Mouse (Mus musculus) MEL (cell line): ENCODE data around the gene Elfn1. TPM values are rescaled to one million over a fixed set of nuclear protein-coding genes. Genes with fewer than 3 reads are reported as not detected.

Source experiments
- DNase-seq: peaks from one replicate; pipeline ENCODE4 v3.0.0; 2011; ENCODE audit warnings: low read depth, low spot score
- H3K27ac ChIP-seq: 2 replicates; pipeline ENCODE4 v1.5.1; 2012; ENCODE audit warnings: low read depth, mild to moderate bottlenecking, control low read depth, low read length, moderate library complexity; ENCODE audit not compliant: control insufficient read depth
- H3K27me3 ChIP-seq, 2 experiments: fragments of 150-350 bp in 1 of 2; sonication (generic) in 1 of 2; 2 replicates each; pipeline ENCODE4 v1.6.1; 2012; ENCODE audit warnings: low read length in 2 of 2, mild to moderate bottlenecking in 2 of 2, improper control_type of control experiment in 1 of 2, moderate library complexity in 1 of 2; ENCODE audit not compliant: insufficient read depth in 2 of 2, control insufficient read depth in 1 of 2
- H3K36me3 ChIP-seq, 2 experiments: 2 replicates each; pipeline ENCODE4 v1.6.1; 2012 to 2014; ENCODE audit warnings: low read length in 2 of 2, improper control_type of control experiment in 1 of 2, inconsistent platforms in 1 of 2, mild to moderate bottlenecking in 1 of 2; ENCODE audit not compliant: insufficient read depth in 2 of 2, control insufficient read depth in 1 of 2
- H3K4me1 ChIP-seq, 2 experiments: fragments of 150-350 bp in 1 of 2; sonication (generic) in 1 of 2; 2 replicates each; pipeline ENCODE4 v1.6.1; 2012; ENCODE audit warnings: low read length in 2 of 2, improper control_type of control experiment in 1 of 2, mild to moderate bottlenecking in 1 of 2; ENCODE audit not compliant: insufficient read depth in 2 of 2, control insufficient read depth in 1 of 2
- H3K4me3 ChIP-seq, 2 experiments: fragments of 150-350 bp in 1 of 2; sonication (generic) in 1 of 2; 2 replicates each; pipeline ENCODE4 v1.5.1; 2012; ENCODE audit warnings: low read depth in 2 of 2, low read length in 2 of 2, mild to moderate bottlenecking in 2 of 2, moderate library complexity in 2 of 2, control low read depth in 1 of 2, improper control_type of control experiment in 1 of 2; ENCODE audit not compliant: control insufficient read depth in 1 of 2, insufficient read depth in 1 of 2
- H3K79me2 ChIP-seq: 2 replicates; pipeline ENCODE4 v1.6.1; 2012; ENCODE audit warnings: mild to moderate bottlenecking, low read length, moderate library complexity; ENCODE audit not compliant: control insufficient read depth, poor library complexity, insufficient read depth
- H3K9ac ChIP-seq: 2 replicates; pipeline ENCODE4 v1.6.1; 2012; ENCODE audit warnings: low read depth, mild to moderate bottlenecking, control low read depth, low read length, moderate library complexity; ENCODE audit not compliant: control insufficient read depth, poor library complexity, severe bottlenecking
- H3K9me3 ChIP-seq: fragments of 150-350 bp; sonication (generic); replicated peaks from 2 replicates; pipeline ENCODE4 v1.6.1; 2012; ENCODE audit warnings: mild to moderate bottlenecking, low read length, improper control_type of control experiment, moderate library complexity; ENCODE audit not compliant: insufficient read depth
- BHLHE40 ChIP-seq: IDR thresholded peaks from 2 replicates; pipeline ENCODE4 v1.6.1; 2012; ENCODE audit warnings: low read depth, mild to moderate bottlenecking, inconsistent platforms, low read length, improper control_type of control experiment, borderline replicate concordance
- CHD1 ChIP-seq: IDR thresholded peaks from 2 replicates; pipeline ENCODE4 v1.6.1; 2012; ENCODE audit warnings: low read depth, mild to moderate bottlenecking, inconsistent platforms, low read length, improper control_type of control experiment
- CTCF ChIP-seq, 3 experiments: IDR thresholded peaks in 2 of 3; conservative IDR thresholded peaks in 1 of 3; 2 replicates each; pipeline ENCODE4 v1.5.1; 2011 to 2012; ENCODE audit warnings: low read length in 3 of 3, low read depth in 2 of 3, mild to moderate bottlenecking in 2 of 3, improper control_type of control experiment in 1 of 3, inconsistent platforms in 1 of 3, mixed read lengths in 1 of 3, moderate library complexity in 1 of 3; ENCODE audit not compliant: control insufficient read depth in 1 of 3, insufficient read depth in 1 of 3, poor library complexity in 1 of 3, severe bottlenecking in 1 of 3
- EP300 ChIP-seq, 2 experiments: IDR thresholded peaks; 2 replicates each; pipeline ENCODE4 v1.6.1; 2011; ENCODE audit warnings: improper control_type of control experiment in 2 of 2, low read length in 2 of 2, low read depth in 1 of 2, mild to moderate bottlenecking in 1 of 2
- ETS1 ChIP-seq: IDR thresholded peaks from 2 replicates; pipeline ENCODE4 v1.6.1; 2012; ENCODE audit warnings: low read depth, mild to moderate bottlenecking, inconsistent platforms, low read length, improper control_type of control experiment, moderate library complexity
- GABPA ChIP-seq: IDR thresholded peaks from 2 replicates; pipeline ENCODE4 v1.6.1; 2012; ENCODE audit warnings: low read depth, mild to moderate bottlenecking, inconsistent platforms, low read length, improper control_type of control experiment, moderate library complexity
- HCFC1 ChIP-seq: IDR thresholded peaks from 2 replicates; pipeline ENCODE4 v1.6.1; 2012; ENCODE audit warnings: low read depth, mild to moderate bottlenecking, inconsistent platforms, low read length, improper control_type of control experiment, moderate library complexity
- JUND ChIP-seq: IDR thresholded peaks from 2 replicates; pipeline ENCODE4 v1.6.1; 2011; ENCODE audit warnings: low read depth, mild to moderate bottlenecking, improper control_type of control experiment, low read length
- KAT2A ChIP-seq: conservative IDR thresholded peaks from 2 replicates; pipeline ENCODE4 v1.6.1; 2012; ENCODE audit warnings: low read depth, low read length, improper control_type of control experiment, inconsistent platforms
- MAFK ChIP-seq: IDR thresholded peaks from 2 replicates; pipeline ENCODE4 v1.6.1; 2011; ENCODE audit warnings: low read depth, mild to moderate bottlenecking, low read length, improper control_type of control experiment, borderline replicate concordance
- MAX ChIP-seq: IDR thresholded peaks from 2 replicates; pipeline ENCODE4 v1.6.1; 2011; ENCODE audit warnings: low read length, improper control_type of control experiment
- MEF2A ChIP-seq: IDR thresholded peaks from 2 replicates; pipeline ENCODE4 v1.6.1; 2014; ENCODE audit warnings: low read depth, mild to moderate bottlenecking, inconsistent platforms, low read length, improper control_type of control experiment; ENCODE audit not compliant: poor library complexity, insufficient replicate concordance, severe bottlenecking; ENCODE audit errors: extremely low read depth
- MXI1 ChIP-seq: IDR thresholded peaks from 2 replicates; pipeline ENCODE4 v1.6.1; 2011; ENCODE audit warnings: mild to moderate bottlenecking, low read depth, low read length, improper control_type of control experiment
- POLR2AphosphoS2 ChIP-seq: IDR thresholded peaks from 2 replicates; pipeline ENCODE4 v1.6.1; 2011; ENCODE audit warnings: low read length, improper control_type of control experiment
- RCOR1 ChIP-seq: IDR thresholded peaks from 2 replicates; pipeline ENCODE4 v1.6.1; 2012; ENCODE audit warnings: low read depth, mild to moderate bottlenecking, inconsistent platforms, low read length, improper control_type of control experiment
- SIN3A ChIP-seq: IDR thresholded peaks from 2 replicates; pipeline ENCODE4 v1.6.1; 2012; ENCODE audit warnings: low read length, improper control_type of control experiment, inconsistent platforms
- SMC3 ChIP-seq: IDR thresholded peaks from 2 replicates; pipeline ENCODE4 v1.6.1; 2011; ENCODE audit warnings: low read depth, low read length, improper control_type of control experiment
- UBTF ChIP-seq: IDR thresholded peaks from 2 replicates; pipeline ENCODE4 v1.6.1; 2012; ENCODE audit warnings: low read depth, mild to moderate bottlenecking, inconsistent platforms, low read length, improper control_type of control experiment, moderate library complexity, borderline replicate concordance; ENCODE audit not compliant: insufficient read depth
- ZC3H11A ChIP-seq: IDR thresholded peaks from 2 replicates; pipeline ENCODE4 v1.6.1; 2012; ENCODE audit warnings: low read depth, mild to moderate bottlenecking, inconsistent platforms, low read length, improper control_type of control experiment
- ZKSCAN1 ChIP-seq: IDR thresholded peaks from 2 replicates; pipeline ENCODE4 v1.6.1; 2012; ENCODE audit warnings: low read depth, mild to moderate bottlenecking, inconsistent platforms, low read length, improper control_type of control experiment, moderate library complexity
- polyA plus RNA-seq, 2 experiments: library from polyadenylated mRNA; stranded (reverse) in 1 of 2; unstranded in 1 of 2; fragments of >175 nt in 1 of 2; fragments of >200 nt in 1 of 2; gene quantifications; 2 replicates each; pipeline versions ENCODE4 v1.2.1 to v1.2.4; 2012; ENCODE audit warnings: low replicate concordance in 2 of 2, low read depth in 1 of 2; ENCODE audit not compliant: insufficient read length in 2 of 2, insufficient read depth in 1 of 2, missing spikeins in 1 of 2
- total RNA-seq: library from RNA; depleted of rRNA; stranded (reverse); fragments of 300-350 nt; gene quantifications from 2 replicates; pipeline ENCODE4 v1.2.3, GENCODE M21; 2012

Elfn1 gene
- total and polyA plus RNA-seq, 3 experiments = 0.08 TPM; not detected in 2

GRCm38 (mm10) chr5:139949975-139950578 lies 42.3 kb downstream of the Elfn1 start:
- Histone ChIP-seq H3K36me3 (no peaks in the 10 kb centered on the region), H3K79me2 (no peaks in the 10 kb centered on the region), H3K27me3 (no peaks in the 10 kb centered on the region), H3K9me3 (no peaks in the 10 kb centered on the region), H3K27ac (no peak overlapping the region), H3K9ac (no peak overlapping the region), H3K4me3 (no peak overlapping the region), H3K4me1 (no peaks in the 10 kb centered on the region)
- no peak for DNase-seq
- TF ChIP-seq SMC3 (no peak), CHD1 (no peak), ETS1 (no peak), POLR2AphosphoS2 (no peak), ZKSCAN1 (no peak), HCFC1 (no peak), GABPA (no peak), MEF2A (no peak), MAX (no peak), MXI1 (no peak), JUND (no peak), CTCF (IDR thresholded peaks at IDR 0.05 in 2 of 3, conservative IDR thresholded peaks at IDR 0.05 in 1 of 3; ENCODE audit: control insufficient read depth in 1 of 3, insufficient read depth in 1 of 3, low read depth in 2 of 3, low read length in 3 of 3, poor library complexity in 1 of 3, severe bottlenecking in 1 of 3) (no peak), KAT2A (no peak), ZC3H11A (no peak), UBTF (no peak)

- no peak overlapping the region for H3K27ac ChIP-seq
- peak; percentile 74 for DNase-seq
- TF ChIP-seq MAFK = no peak
- TF ChIP-seq EP300 (IDR thresholded peaks at IDR 0.05; ENCODE audit: low read depth in 1 of 2, low read length in 2 of 2) = no peak
- TF ChIP-seq CTCF (IDR thresholded peaks at IDR 0.05 in 2 of 3, conservative IDR thresholded peaks at IDR 0.05 in 1 of 3; ENCODE audit: control insufficient read depth in 1 of 3, insufficient read depth in 1 of 3, low read depth in 2 of 3, low read length in 3 of 3, poor library complexity in 1 of 3, severe bottlenecking in 1 of 3) = peak in 1 of 3 experiments; percentile 18; a peak in 1 of 6 replicates
- peak; percentile 57; the same call in 1 of the 2 replicates for TF ChIP-seq ETS1
- TF ChIP-seq BHLHE40 = 0 out of 2 replicates have a peak, but pooled peaks have one; percentile 14
- peak; percentile 25; the same call in 1 of the 2 replicates for TF ChIP-seq SMC3
- TF ChIP-seq RCOR1 = 0 out of 2 replicates have a peak, but pooled peaks have one; percentile 7
- 0 out of 2 replicates have a peak, but pooled peaks have one; percentile 24 for TF ChIP-seq SIN3A
- TF ChIP-seq, all 39 proteins: peak for 6
Measured at GRCm38 (mm10) chr5:139956859-139957258, 49.1 kb downstream of the Elfn1 start.

More at GRCm38 (mm10) chr5:139956859-139957258, 49.1 kb downstream of the Elfn1 start:
- no peaks in the 10 kb centered on the region for H3K9me3 ChIP-seq
- peak overlapping the region; percentile 51 to 53 for H3K4me3 ChIP-seq
- no peaks in the 10 kb centered on the region for H3K79me2 ChIP-seq
- H3K27me3 ChIP-seq = no peaks in the 10 kb centered on the region; a peak in 1 of 4 replicates
- H3K4me1 ChIP-seq = peaks cover 3 to 7% of the 10 kb centered on the region in 2 experiments; a peak in 3 of 4 replicates
- H3K36me3 ChIP-seq = peaks cover 0 to 2% of the 10 kb centered on the region in 2 experiments; a peak in 1 of 4 replicates
- H3K9ac ChIP-seq = peak overlapping the region; percentile 20; the same call in 1 of the 2 replicates
